Mouse (Mus musculus) left cerebral cortex, postnatal 14 days (tissue): ENCODE measurements around the gene Rnft2. TPM values are rescaled to one million over a fixed set of nuclear protein-coding genes. Genes with fewer than 3 reads are reported as not detected.

ENCODE experiments used
- DNase-seq, 2 experiments: peaks; one replicate each; pipeline ENCODE4 v3.0.0; 2021 to 2022; ENCODE audit warnings: low spot score in 2 of 2, mixed read lengths in 1 of 2
- intact Hi-C: fragments of 180-260 bp; cut with DNase I; formaldehyde crosslinking; loops from one replicate; pipeline ENCODE4 v1.15.1; 2025
- total RNA-seq, 2 experiments: library from RNA; stranded (reverse); gene quantifications; 2 replicates each; pipeline ENCODE4 v1.2.3; 2021

The Rnft2 gene
- total RNA-seq, 2 experiments from 2014 or later = 105 to 109 TPM

DNA sequence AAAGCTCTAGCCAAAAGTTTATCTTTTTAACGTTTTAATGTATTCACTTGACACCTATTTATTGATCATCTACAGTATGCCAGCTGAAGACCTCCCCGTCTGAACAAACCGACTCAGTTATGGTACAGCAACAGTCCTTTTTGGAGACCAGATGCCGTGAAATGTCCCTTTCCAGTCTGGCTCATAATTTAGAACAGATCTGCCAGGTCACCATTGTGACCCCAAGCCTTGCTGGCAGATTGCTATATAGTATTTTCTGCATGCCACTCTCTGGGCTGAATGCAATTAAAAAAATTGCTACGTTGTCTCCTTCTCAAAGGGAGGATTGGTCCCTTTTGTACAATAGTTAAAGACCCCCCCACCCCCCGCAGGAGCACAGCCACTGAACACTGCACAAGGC lies 56.6 kb downstream of the Rnft2 start:
- no peak for DNase-seq
- intact Hi-C loops = no loop called here

DNA sequence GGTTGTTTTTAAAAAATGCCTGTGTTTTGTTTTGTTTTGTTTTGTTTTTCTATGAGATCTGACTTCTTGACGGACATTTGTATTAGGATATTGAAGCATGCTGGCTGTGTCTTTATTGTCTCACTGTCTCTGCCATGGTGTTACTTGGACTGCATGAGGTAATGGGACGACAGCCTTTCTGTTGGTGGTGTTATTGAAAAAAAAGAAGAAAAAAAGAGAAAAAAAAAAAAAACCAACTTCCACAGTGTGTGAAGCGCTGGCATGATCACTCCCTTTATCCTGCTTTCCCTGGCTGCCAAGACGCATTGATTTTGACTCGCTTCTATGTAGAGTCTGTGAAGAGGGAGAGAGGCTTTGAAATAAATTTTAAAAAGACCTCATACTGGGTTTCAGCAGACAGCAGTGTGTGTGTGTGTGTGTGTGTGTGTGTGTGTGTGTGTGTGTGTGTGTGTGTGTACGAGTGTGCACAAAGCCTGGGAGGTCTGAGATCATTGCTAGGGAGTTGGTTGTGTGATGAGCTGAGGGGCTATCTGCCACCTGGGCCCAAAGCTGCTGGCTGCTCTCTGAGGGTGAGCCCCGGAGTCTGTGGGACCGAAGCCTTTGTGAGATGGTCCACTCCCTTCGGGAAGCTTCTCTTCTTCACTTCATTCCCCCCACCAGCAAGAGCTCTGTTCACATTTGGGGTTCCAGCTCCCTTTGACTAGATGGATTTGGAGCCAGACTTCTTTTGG lies 57.8 kb downstream of the Rnft2 start:
- intact Hi-C loops = no loop called here
- DNase-seq = no peak

DNA sequence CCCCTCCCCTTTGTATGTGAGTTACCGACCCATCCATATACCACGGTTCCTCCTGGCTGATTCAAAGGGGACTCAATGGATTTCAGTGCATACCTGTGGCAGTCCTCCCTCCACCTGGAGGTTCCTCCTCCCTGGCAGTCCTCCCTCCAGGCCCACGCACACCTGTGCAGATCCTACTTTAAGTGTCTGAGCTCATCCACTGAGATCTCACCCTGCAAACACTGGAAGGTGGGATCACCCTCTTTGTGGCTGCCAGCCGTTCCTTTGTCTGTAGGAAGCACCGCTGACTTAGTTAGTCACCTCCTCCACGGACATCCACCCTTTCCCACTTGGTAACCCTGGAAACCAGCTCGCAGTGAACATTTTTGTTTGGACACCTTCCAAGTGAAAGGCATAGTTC lies 67.3 kb downstream of the Rnft2 start:
- intact Hi-C loops = no loop called here
- no peak for DNase-seq

DNA sequence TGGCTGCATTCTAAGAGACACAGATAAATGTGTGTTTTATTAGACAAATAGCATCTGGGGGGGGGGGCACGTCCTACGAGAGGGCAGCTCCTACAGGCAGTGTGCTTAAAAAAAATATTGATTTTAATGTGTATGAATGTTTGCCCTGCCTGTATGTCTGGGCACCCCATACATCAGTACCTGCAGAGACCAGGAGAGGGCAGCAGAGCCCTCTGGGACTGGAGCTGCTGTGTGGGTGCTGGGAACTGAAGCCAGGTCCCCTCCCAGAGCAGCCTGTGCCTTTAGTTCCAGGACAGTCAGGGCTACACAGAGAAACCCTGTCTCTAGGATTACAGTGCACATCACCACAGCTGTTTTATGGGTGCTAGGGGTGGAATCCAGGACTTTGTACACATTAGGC lies 69.8 kb downstream of the Rnft2 start:
- intact Hi-C loops = no loop called here
- DNase-seq = no peak

DNA sequence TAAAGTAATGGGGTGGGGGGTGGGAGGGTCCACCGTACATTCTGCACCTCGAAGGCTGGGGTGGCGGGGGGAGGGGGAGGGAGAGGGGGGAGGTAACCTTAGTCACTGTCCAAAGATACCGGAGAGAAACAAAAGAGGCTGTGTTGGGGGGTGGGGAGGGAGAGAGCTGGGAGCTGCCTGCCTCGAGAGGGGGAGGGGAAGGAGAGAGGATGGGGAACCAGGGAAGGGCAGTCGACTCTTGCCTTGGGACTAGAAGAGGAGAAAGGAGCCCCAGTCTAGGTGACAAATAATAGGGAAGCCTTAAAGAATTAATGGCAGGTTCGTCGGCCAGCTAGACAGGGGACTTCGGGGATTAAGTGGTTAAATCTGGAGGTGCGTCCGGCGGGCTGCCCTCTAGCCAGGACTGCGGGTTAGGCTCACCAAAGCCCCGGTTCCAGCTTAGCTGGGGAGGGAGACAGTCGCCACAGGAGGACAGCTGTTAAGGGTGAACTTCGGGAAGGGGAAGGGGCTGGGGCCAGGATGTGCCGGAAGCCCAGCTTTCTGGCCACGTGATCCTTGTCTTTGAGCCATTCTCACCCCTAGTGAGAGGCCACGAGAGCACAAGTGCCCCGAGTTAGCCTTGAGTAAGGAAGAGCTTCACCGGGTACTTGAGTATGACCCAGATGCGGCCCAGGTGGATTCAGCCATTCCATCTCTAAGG lies 70.5 kb downstream of the Rnft2 start:
- intact Hi-C loops = no loop called here
- no peak for DNase-seq

DNA sequence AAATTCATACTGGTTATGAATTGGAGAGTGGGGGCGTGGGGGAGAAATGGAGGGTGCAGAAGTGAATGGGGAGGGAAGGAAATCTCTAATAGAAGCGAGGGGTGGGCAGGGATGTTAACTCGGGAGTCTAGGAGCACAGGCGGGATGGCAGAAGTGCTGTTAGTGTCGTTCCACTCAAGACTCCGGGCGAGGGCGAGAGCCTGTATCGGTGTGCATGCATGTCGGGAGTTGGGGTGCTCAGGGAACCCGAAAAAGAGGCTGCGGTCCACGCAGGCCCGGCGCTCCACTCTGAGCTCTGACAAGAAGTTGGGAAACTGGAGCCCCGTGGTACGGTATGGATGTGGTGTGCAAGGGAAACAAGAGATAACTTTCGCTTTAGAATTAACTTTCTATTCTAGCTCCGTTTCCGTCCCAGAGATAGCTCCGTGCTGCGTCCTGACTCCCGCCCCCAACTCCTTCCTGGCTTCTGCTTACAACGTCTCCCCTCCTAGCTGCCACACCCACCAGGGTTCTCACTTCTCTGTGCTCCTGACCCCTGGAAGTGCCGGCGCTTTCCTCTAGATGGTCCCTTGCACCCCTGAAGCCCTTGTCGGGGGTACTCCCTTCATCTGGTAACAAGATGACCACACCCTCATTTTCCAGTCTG lies 72.7 kb downstream of the Rnft2 start:
- intact Hi-C loops = no loop called here

DNA sequence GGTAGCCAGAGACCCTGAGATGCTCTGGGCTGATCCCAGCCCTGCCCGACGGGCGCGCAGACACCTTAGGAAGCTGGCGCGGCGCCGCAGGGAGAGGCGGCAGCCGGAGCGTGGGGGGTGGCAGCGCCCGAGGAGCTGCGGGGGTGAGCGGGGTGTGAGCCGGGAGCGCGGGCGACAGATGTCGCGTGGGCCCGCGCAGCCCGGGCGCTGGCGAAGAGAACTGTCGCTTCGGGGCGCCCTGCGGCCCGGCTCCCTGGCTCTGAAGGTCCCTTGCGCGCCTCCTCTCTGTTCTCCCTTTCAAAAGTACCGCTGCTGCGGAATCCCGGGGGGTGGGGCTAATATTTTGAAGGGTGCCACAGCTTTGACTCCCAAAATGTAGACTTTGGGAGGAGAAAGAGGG lies 73.3 kb downstream of the Rnft2 start:
- intact Hi-C loops = loop anchor here (2.0 kb wide), 1 partner anchor 73 kb away; the partner anchor contains the start of genes 2410131K14Rik and Rnft2
- DNase-seq = peak in 1 of 2 experiments; percentile 61

More for the DNA sequence above, 72.7 kb downstream of the Rnft2 start:
- no peak for DNase-seq

DNA sequence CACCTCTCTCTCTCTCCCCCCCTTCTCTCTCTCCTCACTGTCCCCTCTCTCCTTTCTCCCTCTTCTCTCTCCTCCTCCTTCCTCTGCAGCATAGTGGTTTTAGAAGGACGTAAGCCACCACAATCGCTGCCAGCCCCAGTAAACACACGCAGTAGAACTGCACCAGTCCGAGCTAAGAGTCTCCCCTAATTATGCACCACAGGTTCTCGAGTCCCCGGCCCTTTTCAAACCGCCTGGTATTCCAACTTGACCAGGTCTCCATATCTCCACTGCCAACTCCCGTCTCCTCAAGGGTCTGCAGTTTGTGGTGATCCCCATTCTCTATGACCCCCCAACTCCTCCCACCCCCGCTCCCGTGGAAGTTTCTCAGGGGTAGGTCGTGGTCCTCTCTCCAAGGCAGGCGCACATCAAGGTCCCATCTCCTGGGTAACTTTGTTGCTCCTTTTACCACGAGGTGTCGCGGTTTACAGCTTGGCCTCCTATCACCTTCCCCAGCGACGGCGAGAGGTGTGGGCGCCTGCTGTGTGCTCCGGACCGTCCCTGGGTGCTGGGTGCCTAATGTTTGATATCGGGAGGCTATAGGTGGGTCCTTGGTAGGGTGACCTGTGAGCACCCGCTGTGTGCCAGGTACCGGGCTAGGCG lies 73.9 kb downstream of the Rnft2 start:
- no peak for DNase-seq
- intact Hi-C loops = loop anchor here (2.0 kb wide), 1 partner anchor 74 kb away; the partner anchor contains the start of genes 2410131K14Rik and Rnft2

DNA sequence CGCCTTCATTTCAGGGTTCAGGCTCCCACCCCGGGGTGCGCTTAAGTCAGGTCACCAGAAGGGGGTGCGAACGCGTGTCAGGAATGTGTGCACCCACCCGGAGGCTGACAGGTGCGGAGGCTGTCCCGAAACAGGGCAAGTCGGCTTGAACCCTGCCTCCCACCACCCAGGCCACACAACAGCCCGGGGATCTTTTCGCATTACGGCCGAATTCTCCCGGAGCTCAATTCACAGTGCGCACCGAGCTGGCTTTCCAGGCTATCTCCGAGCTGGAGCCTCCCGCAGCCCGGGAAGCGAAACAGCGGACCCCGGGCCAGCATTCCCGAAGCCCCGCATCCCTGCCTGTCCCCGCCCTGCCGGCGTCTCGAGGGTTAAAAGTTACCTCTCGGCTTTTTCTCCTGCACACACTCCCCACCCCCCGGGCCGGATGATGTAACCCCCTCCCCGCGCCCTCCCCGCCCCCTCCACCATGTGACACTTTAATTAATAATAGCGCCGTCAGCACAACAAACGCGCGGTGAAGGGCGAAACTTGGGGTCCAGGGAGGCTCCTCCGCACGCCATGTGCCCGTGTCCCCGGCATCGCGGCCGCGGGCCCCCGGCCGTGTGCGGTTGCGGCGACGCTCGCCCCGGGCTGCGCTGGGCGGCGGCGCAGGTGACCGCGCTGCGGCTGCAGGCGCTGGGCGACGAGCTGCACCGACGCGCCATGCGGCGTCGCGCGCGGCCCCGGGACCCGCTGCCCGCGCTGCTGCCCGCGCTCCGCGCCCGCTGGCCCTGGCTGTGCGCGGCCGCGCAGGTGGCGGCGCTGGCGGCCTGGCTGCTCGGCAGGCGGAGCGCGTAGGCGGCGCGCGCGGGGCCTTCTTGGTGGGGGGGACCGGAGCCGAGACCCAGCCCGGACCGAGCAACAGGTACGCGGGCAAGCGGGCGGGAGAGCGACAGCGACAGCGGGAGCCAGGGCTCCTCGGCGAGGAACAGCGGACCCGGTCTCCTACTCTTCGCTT lies 75.4 kb downstream of the Rnft2 start:
- DNase-seq = peak in 1 of 2 experiments; percentile 44
- intact Hi-C loops = loop anchor here (2.0 kb wide), 1 partner anchor 75 kb away; the partner anchor contains the start of genes 2410131K14Rik and Rnft2

DNA sequence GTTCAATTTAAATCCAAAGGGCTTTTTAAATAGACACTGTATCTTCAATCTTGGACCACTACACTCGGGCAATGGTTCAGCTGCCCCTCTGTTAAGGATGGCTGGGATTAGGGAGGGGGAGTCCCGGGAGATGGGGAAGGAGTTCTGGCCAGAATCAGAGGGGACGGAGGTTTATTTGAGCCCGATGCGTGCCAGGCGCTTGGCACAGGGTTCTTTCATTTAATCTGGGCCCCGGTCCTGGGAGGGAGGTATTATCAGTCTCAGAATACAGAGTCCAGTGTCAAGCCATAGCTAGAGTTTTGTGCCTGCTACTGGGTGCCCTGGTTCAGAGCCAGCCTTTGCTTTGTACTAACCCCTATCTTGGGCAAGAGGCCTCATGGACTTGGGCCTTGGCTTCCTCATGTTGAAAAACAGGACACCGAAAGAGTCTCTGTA lies 77.3 kb downstream of the Rnft2 start:
- no peak for DNase-seq
- intact Hi-C loops = no loop called here

DNA sequence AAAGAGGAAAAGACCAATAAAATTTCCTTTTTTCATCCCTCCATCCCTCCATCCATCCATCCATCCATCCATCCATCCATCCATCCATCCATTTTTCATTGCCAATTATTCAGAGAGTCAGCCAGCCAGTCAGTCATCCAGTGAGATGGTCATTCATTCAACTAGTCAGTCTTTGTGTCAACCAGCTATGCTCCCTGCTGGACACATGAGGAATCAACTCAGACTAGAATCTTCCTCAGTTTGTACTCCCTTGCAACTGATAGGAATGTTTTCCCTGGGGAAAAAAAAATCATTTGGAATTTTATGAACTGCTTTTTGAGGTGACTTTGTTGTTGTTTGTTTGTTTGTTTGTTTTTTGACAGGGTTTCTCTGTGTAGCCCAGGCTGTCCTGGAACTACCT lies 79.5 kb downstream of the Rnft2 start:
- intact Hi-C loops = no loop called here
- DNase-seq = no peak

DNA sequence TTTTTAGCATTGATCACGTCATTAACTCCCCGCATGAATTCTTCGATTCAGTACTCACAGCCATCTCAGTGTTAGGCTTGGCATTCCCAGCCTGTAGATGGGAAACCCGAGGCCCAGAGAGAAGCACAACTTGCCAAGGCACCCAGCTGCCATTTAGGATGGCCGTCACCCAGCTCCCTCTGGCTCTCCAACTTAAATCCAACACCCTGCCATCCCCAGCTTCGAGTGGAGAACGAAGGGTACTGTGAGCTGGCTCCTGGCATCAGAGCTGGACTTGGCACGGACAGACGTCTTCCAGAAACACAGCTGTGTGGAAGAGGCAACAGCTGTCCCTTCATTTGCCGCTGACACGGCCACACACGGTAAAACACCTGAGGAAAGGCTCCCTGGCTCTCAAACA lies 80.3 kb downstream of the Rnft2 start, which contains the start of gene Hrk:
Gene Hrk, plus strand, starts transcription at position 68 of the 400 bp plus-strand sequence.
- intact Hi-C loops = no loop called here
- DNase-seq = peak in 1 of 2 experiments; percentile 33

DNA sequence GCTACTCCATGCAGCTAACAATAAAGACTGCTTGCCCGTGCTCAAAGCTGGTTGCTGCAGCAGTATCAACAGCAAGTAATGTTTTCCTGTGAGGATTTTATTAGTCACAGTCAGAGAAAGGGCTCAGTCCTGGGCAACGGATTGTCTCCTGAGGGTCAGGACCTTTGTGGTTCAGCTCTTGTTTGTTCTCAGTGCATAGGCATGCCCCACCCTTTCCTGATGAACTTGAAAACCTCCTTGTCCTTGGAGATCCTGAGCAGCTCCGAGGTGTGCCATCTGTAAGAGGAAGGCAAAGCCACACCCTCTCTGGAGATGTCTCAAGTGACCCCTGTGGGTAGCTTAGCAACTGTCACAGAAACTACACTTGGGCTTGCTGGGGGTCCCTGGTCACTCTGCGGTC lies 84.2 kb downstream of the Rnft2 start:
- intact Hi-C loops = no loop called here
- no peak for DNase-seq

DNA sequence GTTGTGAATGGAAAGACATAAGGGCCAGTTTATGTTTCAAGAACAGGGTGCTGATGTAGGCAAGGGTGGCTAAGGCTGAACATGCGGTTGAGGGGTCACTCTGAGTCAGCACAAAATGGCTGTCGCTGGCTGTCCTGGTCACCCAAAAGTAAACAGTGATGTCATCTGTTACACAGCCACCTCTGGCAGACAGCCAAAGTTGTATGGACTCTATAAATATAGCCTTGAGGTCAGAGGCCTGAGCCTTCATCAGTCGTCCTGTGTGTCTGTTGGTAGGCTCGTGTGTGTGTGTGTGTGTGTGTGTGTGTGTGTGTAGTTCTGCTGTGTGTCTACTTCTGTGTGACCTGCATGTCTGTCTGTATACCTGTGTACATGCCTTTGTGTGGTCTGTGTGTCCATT lies 87.9 kb downstream of the Rnft2 start:
- no peak for DNase-seq
- intact Hi-C loops = no loop called here

DNA sequence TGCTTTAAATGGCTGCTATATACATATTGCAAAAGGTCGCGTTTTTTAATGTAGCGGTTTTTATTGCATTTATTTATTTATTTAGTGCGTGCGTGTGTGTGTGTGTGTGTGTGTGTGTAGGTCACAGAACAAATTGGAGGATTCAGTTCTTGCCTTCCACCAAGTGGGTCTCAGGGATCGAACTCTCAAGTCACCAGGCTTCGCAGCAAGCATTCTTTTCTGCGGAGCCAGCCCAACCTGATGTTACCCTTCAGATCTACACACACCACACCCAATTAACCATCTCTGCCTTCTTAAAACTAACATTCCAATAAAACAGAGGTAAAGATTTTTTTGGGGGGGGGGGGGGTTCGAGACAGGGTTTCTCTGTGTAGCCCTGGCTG lies 89.4 kb downstream of the Rnft2 start:
- DNase-seq = no peak
- intact Hi-C loops = no loop called here

DNA sequence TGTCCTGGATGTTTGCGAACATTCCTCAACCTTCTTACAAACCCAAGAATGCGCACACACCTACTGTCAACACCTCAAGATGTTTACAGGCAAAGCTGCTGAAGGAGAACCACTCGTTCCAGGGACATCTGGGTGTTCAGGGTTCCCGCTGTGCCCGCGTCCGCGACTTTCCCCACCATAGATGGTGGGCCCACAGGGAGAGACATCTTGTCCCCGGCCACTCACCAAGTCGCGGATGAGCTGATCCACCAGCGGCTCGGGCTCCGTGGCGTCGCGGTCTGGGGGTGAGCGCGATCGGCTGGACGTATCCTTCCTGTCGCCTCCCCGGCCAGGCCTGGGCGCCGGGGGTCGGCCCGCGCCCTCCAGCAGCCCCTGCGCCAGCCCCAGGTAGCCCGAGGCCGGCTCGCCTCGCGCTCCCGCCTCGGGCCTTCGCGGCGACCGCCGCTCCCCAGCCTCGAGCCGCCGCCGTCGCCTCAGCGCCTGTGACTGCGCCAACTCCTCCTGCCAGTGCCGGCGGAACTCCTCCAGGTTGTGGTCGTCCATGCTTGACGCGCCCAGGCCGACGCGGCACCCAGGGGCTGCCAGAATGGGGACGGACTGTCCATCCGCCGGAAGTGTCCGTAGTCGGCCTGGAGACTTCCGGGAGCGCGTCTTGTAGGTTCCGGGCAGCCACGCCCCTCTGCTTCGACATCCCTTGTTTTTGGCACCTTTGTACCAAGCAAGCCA lies 89.9 kb downstream of the Rnft2 start, which contains the start of gene Fbxw8:
Gene Fbxw8, minus strand, starts transcription at position 626 of the 726 bp plus-strand sequence.
- DNase-seq = peak; percentile 82 to 89
- intact Hi-C loops = no loop called here

DNA sequence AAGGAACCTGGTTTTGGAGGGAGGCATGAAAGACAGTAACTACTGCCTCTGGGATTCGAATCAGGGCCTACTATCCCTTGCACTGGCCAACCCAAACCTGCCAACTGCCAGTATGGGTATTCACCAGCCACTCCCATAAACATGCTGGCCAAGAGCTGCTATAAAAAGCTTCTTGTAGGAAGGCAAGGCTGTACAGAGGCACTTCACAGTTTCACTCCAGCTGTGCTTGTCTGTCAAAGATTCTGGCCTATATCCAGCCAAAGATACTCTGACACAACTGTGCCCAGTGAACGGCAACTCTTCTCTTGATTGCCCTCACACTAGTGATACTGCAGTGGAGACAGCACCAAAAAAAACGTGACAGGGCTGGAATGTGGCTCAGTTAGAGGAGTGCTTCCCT lies 95.2 kb downstream of the Rnft2 start:
- intact Hi-C loops = no loop called here
- DNase-seq = no peak

DNA sequence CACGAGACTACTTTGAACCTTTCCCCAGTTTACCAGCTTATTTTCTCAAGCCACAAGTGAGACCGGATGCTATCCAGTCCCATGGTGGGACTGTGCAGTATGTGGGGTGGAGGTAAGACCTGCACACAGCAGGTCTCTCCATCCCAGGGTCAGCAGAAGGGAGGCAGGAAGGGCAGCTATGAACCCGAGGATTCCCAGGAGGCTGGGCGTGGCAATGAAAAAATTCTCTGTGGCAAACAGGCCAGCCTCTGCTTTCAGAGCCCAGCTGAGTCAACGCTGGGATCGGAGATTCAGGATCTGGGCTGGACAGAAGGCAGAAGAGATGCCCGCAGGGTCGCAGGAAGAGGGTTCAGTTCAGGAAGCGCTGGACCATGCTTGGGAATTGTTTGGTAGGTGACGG lies 97.7 kb downstream of the Rnft2 start:
- no peak for DNase-seq
- intact Hi-C loops = no loop called here
